Mouse (Mus musculus) thymus, postnatal 0 days (tissue): Measurements from ENCODE around the gene Itgb5. TPM values are rescaled to one million over a fixed set of nuclear protein-coding genes. Genes with fewer than 3 reads are reported as not detected.

Source experiments
- DNase-seq: peaks from one replicate; pipeline ENCODE4 v3.0.0-alpha.2; 2015; ENCODE audit warnings: low spot score
- polyA plus RNA-seq: library from polyadenylated mRNA; unstranded; fragments of >200 nt; fragmentation: Nextera tagmentation; extraction: Ambion mirVana; gene quantifications from 2 replicates; pipeline ENCODE4 v1.2.1, GENCODE M21; 2015

Gene Itgb5
- polyA plus RNA-seq, 1 experiment from 2014 or later, result 5.1 TPM

GRCm38 (mm10) chr16:33938311-33939132, 109.1 kb downstream of the Itgb5 start:
- no peak for DNase-seq

- no peak for DNase-seq
Measured at GRCm38 (mm10) chr16:33939133-33939531, 109.7 kb downstream of the Itgb5 start.

GRCm38 (mm10) chr16:33939636-33940035, 110.2 kb downstream of the Itgb5 start:
- DNase-seq, result no peak

- DNase-seq, result no peak
Measured at GRCm38 (mm10) chr16:33940095-33940494, 110.6 kb downstream of the Itgb5 start.

GRCm38 (mm10) chr16:33941271-33941781, 111.9 kb downstream of the Itgb5 start:
- DNase-seq, result no peak

GRCm38 (mm10) chr16:33942341-33942740, 112.9 kb downstream of the Itgb5 start:
- DNase-seq, result no peak

GRCm38 (mm10) chr16:33943388-33943787, 113.9 kb downstream of the Itgb5 start:
- no peak for DNase-seq

GRCm38 (mm10) chr16:33944126-33944525, 114.7 kb downstream of the Itgb5 start:
- DNase-seq, result no peak

GRCm38 (mm10) chr16:33944772-33945171, 115.3 kb downstream of the Itgb5 start:
- no peak for DNase-seq

- DNase-seq, result no peak
Measured at GRCm38 (mm10) chr16:33946021-33946420, 116.6 kb downstream of the Itgb5 start.

- DNase-seq, result no peak
Measured at GRCm38 (mm10) chr16:33947664-33948571, 118.5 kb downstream of the Itgb5 start.

- no peak for DNase-seq
Measured at GRCm38 (mm10) chr16:33950386-33950785, 120.9 kb downstream of the Itgb5 start.

GRCm38 (mm10) chr16:33950830-33951229, 121.4 kb downstream of the Itgb5 start:
- DNase-seq, result peak; percentile 71

- no peak for DNase-seq
Measured at GRCm38 (mm10) chr16:33953008-33953407, 123.5 kb downstream of the Itgb5 start.

GRCm38 (mm10) chr16:33954793-33955192, 125.3 kb downstream of the Itgb5 start:
- no peak for DNase-seq

- no peak for DNase-seq
Measured at GRCm38 (mm10) chr16:33963509-33963908, 134.0 kb downstream of the Itgb5 start.

GRCm38 (mm10) chr16:33965878-33966537, 136.5 kb downstream of the Itgb5 start:
- DNase-seq, result peak; percentile 21

- DNase-seq, result peak; percentile 88
Measured at GRCm38 (mm10) chr16:33966538-33967282, 137.2 kb downstream of the Itgb5 start, which contains the start of gene Umps. Umps (minus strand) TSS chr16:33967038.

GRCm38 (mm10) chr16:33967283-33967640, 137.8 kb downstream of the Itgb5 start:
- peak; percentile 8 for DNase-seq

- DNase-seq, result no peak
Measured at GRCm38 (mm10) chr16:33979855-33980254, 150.4 kb downstream of the Itgb5 start.

- DNase-seq, result no peak
Measured at GRCm38 (mm10) chr16:33983712-33984111, 154.2 kb downstream of the Itgb5 start.
